Mouse (Mus musculus): Measurements from ENCODE around the gene Cdcp2.

Cdcp2 gene

GRCm38 (mm10) chr4:107096841-107097373 lies at the start of gene Cdcp2:
Gene Cdcp2 (plus strand): TSS chr4:107096891.
- DNase-seq: no peak

- DNase-seq: no peak
Observed at GRCm38 (mm10) chr4:107047806-107048205, 48.9 kb upstream of the Cdcp2 start.

GRCm38 (mm10) chr4:107048568-107049162 lies 48.0 kb upstream of the Cdcp2 start:
- DNase-seq: no peak

GRCm38 (mm10) chr4:107051889-107052288 lies 44.8 kb upstream of the Cdcp2 start:
- no peak for DNase-seq

GRCm38 (mm10) chr4:107052962-107053553 lies 43.6 kb upstream of the Cdcp2 start:
- no peak for DNase-seq

GRCm38 (mm10) chr4:107056088-107056487 lies 40.6 kb upstream of the Cdcp2 start:
- no peak for DNase-seq

- no peak for DNase-seq
Observed at GRCm38 (mm10) chr4:107058346-107058745, 38.3 kb upstream of the Cdcp2 start.

- no peak for DNase-seq
Observed at GRCm38 (mm10) chr4:107058781-107059180, 37.9 kb upstream of the Cdcp2 start.

- DNase-seq: no peak
Observed at GRCm38 (mm10) chr4:107061560-107061959, 35.1 kb upstream of the Cdcp2 start.

- DNase-seq: no peak
Observed at GRCm38 (mm10) chr4:107063214-107063613, 33.5 kb upstream of the Cdcp2 start.

- no peak for DNase-seq
Observed at GRCm38 (mm10) chr4:107064394-107065098, 32.1 kb upstream of the Cdcp2 start.

- peak; percentile 96 for DNase-seq
Observed at GRCm38 (mm10) chr4:107066252-107067124, 30.2 kb upstream of the Cdcp2 start, which contains the start of the genes Mrpl37 and Cyb5rl. Gene Mrpl37 (minus strand): TSS chr4:107066868. Gene Cyb5rl (plus strand): TSS chr4:107066988.

GRCm38 (mm10) chr4:107067151-107067840 lies 29.4 kb upstream of the Cdcp2 start:
- DNase-seq: no peak

GRCm38 (mm10) chr4:107072343-107072742 lies 24.3 kb upstream of the Cdcp2 start:
- DNase-seq: no peak

GRCm38 (mm10) chr4:107075456-107075855 lies 21.2 kb upstream of the Cdcp2 start:
- peak; percentile 32 for DNase-seq

GRCm38 (mm10) chr4:107078894-107079293 lies 17.8 kb upstream of the Cdcp2 start:
- no peak for DNase-seq

GRCm38 (mm10) chr4:107079716-107080115 lies 17.0 kb upstream of the Cdcp2 start:
- DNase-seq: no peak

- peak; percentile 14 for DNase-seq
Observed at GRCm38 (mm10) chr4:107082185-107082584, 14.5 kb upstream of the Cdcp2 start.

- DNase-seq: no peak
Observed at GRCm38 (mm10) chr4:107083126-107083525, 13.6 kb upstream of the Cdcp2 start.

GRCm38 (mm10) chr4:107084343-107084742 lies 12.3 kb upstream of the Cdcp2 start:
- DNase-seq: no peak

- DNase-seq: peak; percentile 92
Observed at GRCm38 (mm10) chr4:107084858-107085257, 11.8 kb upstream of the Cdcp2 start.

GRCm38 (mm10) chr4:107091696-107092095 lies 5.0 kb upstream of the Cdcp2 start:
- no peak for DNase-seq

Data from layer of hippocampus, adult 9-11 months (tissue).